Mouse (Mus musculus): Measurements from ENCODE around the gene Btbd9. TPM values are rescaled to one million over a fixed set of nuclear protein-coding genes. Genes with fewer than 3 reads are reported as not detected.

Gene Btbd9
- polyA plus RNA-seq, 1 experiment from 2014 or later = 139 TPM

- H3K27ac ChIP-seq (replicated peaks) = no peak overlapping the region
- H3K27me3 ChIP-seq = no peaks in the 10 kb centered on the region
- peaks cover 9% of the 10 kb centered on the region; the same call in 1 of the 2 replicates for H3K4me1 ChIP-seq (replicated peaks)
- WGBS = 89% methylated on average over 5 of the region's 5 CpGs
- H3K4me3 ChIP-seq = no peak overlapping the region
- H3K9ac ChIP-seq = no peak overlapping the region
- no peak for ATAC-seq (ENCODE audit: low FRiP score, low read depth)
- H3K4me2 ChIP-seq = no peak overlapping the region
- peaks cover 7% of the 10 kb centered on the region; the same call in 1 of the 2 replicates for H3K36me3 ChIP-seq
- H3K9me3 ChIP-seq = no peaks in the 10 kb centered on the region
Observed at GRCm38 (mm10) chr17:30213371-30213770, 362.9 kb downstream of the Btbd9 start.

DNA sequence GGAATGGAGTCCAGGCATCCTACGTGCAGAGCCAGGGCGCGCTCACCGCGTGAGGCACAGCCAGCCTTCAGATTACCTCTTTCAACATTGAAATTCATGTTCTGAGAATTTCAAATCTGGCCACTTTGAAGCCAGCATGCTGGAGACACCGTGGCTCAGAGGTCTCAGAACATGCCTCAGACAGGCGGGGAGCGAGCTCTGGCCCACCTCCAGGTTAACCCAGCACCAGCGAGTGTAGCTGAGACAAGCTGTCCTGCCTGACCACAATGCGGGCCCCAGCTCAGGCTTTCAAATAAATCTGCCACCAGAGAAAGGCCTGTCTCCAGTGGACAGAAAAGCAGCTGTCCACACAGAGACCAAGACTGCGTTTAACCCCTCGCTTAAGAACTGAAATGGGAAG is 363.6 kb downstream of the Btbd9 start:
- 66% methylated on average over 12 of the region's 12 CpGs for WGBS

GRCm38 (mm10) chr17:30210936-30211335 is 365.4 kb downstream of the Btbd9 start:
- no peak overlapping the region for H3K9ac ChIP-seq
- H3K36me3 ChIP-seq = peaks cover 7% of the 10 kb centered on the region; the same call in 1 of the 2 replicates
- WGBS = 85% methylated on average over 6 of the region's 6 CpGs
- no peak overlapping the region for H3K27ac ChIP-seq (replicated peaks)
- H3K27me3 ChIP-seq = no peaks in the 10 kb centered on the region
- no peak overlapping the region for H3K4me3 ChIP-seq
- H3K9me3 ChIP-seq = no peaks in the 10 kb centered on the region
- no peak for ATAC-seq (ENCODE audit: low FRiP score, low read depth)
- H3K4me1 ChIP-seq (replicated peaks) = peaks cover 23% of the 10 kb centered on the region
- no peak overlapping the region for H3K4me2 ChIP-seq

More for the DNA sequence above, 363.6 kb downstream of the Btbd9 start:
- Histone ChIP-seq H3K4me2 (no peak overlapping the region), H3K9ac (no peak overlapping the region), H3K9me3 (no peaks in the 10 kb centered on the region), H3K27me3 (no peaks in the 10 kb centered on the region), H3K36me3 (peaks cover 7% of the 10 kb centered on the region; the same call in 1 of the 2 replicates), H3K4me3 (no peak overlapping the region), H3K4me1 (replicated peaks) (peaks cover 9% of the 10 kb centered on the region), H3K27ac (replicated peaks) (peak overlapping the region; percentile 32; the same call in 1 of the 2 replicates)
- no peak for ATAC-seq (ENCODE audit: low FRiP score, low read depth)

DNA sequence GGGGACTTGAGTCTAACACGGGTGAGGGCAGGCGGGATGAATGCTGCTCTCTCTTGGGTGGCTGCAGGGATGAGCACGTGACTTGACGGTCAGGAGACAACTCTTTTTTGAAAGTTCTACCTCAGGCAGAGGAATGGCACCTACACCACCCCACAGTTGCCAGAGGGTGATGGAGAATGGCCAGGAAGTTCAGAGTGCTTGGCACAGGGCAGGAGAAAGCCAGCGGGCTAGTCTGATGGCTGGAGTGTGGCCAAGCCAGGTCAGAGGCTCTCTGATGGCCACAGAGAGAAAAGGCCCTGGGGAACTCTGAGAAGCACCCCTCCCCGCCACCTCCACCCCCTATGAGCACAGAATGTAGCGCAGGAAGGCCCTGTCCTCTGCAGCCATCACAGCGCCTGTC is 366.0 kb downstream of the Btbd9 start:
- peaks cover 7% of the 10 kb centered on the region; the same call in 1 of the 2 replicates for H3K36me3 ChIP-seq
- H3K9ac ChIP-seq = no peak overlapping the region
- H3K4me2 ChIP-seq = no peak overlapping the region
- no peak for ATAC-seq (ENCODE audit: low FRiP score, low read depth)
- no peak overlapping the region for H3K27ac ChIP-seq (replicated peaks)
- 92% methylated on average over 8 of the region's 8 CpGs for WGBS
- H3K9me3 ChIP-seq = no peaks in the 10 kb centered on the region
- H3K4me3 ChIP-seq = no peak overlapping the region
- peaks cover 24% of the 10 kb centered on the region for H3K4me1 ChIP-seq (replicated peaks)
- H3K27me3 ChIP-seq = no peaks in the 10 kb centered on the region

DNA sequence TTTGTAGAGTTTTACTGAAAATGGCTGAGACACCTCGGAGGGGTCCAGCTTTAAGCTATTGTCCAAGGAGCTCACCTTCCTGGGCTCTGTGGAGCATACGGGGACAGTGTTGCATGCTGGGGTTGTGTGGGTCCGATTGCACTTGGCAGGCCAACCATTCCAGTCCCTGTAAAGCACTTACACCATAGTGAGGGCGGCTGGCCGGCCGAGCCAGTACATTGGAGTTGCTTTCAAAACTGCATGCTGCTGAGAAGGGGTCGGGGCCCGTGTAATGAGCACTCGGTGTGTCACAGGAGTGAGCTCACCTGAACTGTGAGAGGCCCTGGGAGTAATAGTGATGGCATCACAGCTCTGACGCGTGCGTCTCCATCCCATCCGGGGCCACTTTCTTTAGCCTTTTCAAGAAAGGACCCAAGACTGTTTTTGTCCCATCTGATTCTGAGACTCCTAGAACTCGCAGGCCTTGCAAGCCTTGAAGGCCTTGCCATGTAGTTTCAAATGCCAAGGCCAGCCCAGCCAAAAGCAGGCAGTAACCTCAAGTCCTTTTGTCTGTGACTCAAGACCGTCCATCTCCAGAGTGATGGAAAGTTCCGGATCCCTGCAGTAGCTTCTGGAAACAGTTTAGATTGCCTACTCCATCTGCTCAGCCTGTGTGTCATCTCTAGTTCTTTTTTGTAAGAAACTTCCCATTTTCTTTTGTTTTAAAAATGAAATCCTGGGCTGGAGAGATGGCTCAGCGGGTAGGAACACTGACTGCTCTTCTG is 371.0 kb downstream of the Btbd9 start:
- Histone ChIP-seq H3K27ac (replicated peaks) (no peak overlapping the region), H3K4me2 (no peak overlapping the region), H3K27me3 (no peaks in the 10 kb centered on the region), H3K9ac (no peak overlapping the region), H3K36me3 (peaks cover 7% of the 10 kb centered on the region; the same call in 1 of the 2 replicates), H3K4me3 (no peak overlapping the region), H3K9me3 (no peaks in the 10 kb centered on the region), H3K4me1 (replicated peaks) (peaks cover 59% of the 10 kb centered on the region)
- ATAC-seq (ENCODE audit: low FRiP score, low read depth) = no peak
- 90% methylated on average over 17 of the region's 17 CpGs for WGBS

- H3K27me3 ChIP-seq = no peaks in the 10 kb centered on the region
- no peak overlapping the region for H3K4me3 ChIP-seq
- ATAC-seq (ENCODE audit: low FRiP score, low read depth) = no peak
- no peak overlapping the region for H3K4me2 ChIP-seq
- H3K27ac ChIP-seq (replicated peaks) = no peak overlapping the region
- H3K4me1 ChIP-seq (replicated peaks) = peaks cover 90% of the 10 kb centered on the region
- WGBS = 72% methylated on average over 4 of the region's 4 CpGs
- no peak overlapping the region for H3K9ac ChIP-seq
- H3K36me3 ChIP-seq = no peaks in the 10 kb centered on the region
- no peaks in the 10 kb centered on the region for H3K9me3 ChIP-seq
Observed at GRCm38 (mm10) chr17:30200283-30200682, 376.0 kb downstream of the Btbd9 start.

- no peak for ATAC-seq (ENCODE audit: low FRiP score, low read depth)
- Histone ChIP-seq H3K4me1 (replicated peaks) (peaks cover 92% of the 10 kb centered on the region), H3K27ac (replicated peaks) (no peak overlapping the region), H3K4me3 (no peak overlapping the region), H3K27me3 (no peaks in the 10 kb centered on the region), H3K36me3 (no peaks in the 10 kb centered on the region), H3K4me2 (no peak overlapping the region), H3K9me3 (no peaks in the 10 kb centered on the region), H3K9ac (no peak overlapping the region)
- WGBS = 65% methylated on average over 13 of the region's 13 CpGs
Observed at GRCm38 (mm10) chr17:30199374-30200247, 376.7 kb downstream of the Btbd9 start.

DNA sequence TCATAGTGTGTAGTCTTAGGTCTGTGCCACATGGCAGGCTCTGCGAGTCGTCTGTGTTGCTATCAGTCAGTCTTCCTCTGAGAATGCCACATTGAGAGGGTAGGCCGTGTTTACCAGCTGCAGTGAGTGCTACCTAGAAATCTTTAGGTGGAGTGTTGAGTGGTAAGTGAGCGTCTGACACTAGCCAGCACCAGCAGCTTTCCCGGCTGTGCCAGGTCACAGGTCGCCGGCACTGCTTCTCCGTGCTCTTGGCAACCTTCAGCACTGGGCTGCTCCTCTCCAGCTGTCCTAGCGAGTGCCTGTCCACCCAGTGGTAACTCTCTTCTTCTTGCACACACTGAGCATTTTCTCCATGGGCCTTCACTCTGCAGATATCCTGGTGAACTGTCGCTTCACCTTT is 377.9 kb downstream of the Btbd9 start:
- Histone ChIP-seq H3K9ac (no peak overlapping the region), H3K4me3 (no peak overlapping the region), H3K27ac (replicated peaks) (no peak overlapping the region), H3K27me3 (no peaks in the 10 kb centered on the region), H3K4me2 (no peak overlapping the region), H3K36me3 (no peaks in the 10 kb centered on the region), H3K9me3 (no peaks in the 10 kb centered on the region), H3K4me1 (replicated peaks) (peaks cover 89% of the 10 kb centered on the region)
- 67% methylated on average over 10 of the region's 10 CpGs for WGBS
- ATAC-seq (ENCODE audit: low FRiP score, low read depth) = no peak

GRCm38 (mm10) chr17:30197280-30198030 is 378.8 kb downstream of the Btbd9 start:
- Histone ChIP-seq H3K4me2 (no peak overlapping the region), H3K9me3 (no peaks in the 10 kb centered on the region), H3K4me3 (no peak overlapping the region), H3K9ac (no peak overlapping the region), H3K36me3 (no peaks in the 10 kb centered on the region), H3K4me1 (replicated peaks) (peaks cover 89% of the 10 kb centered on the region), H3K27ac (replicated peaks) (no peak overlapping the region), H3K27me3 (no peaks in the 10 kb centered on the region)
- WGBS = 72% methylated on average over 12 of the region's 12 CpGs
- no peak for ATAC-seq (ENCODE audit: low FRiP score, low read depth)

DNA sequence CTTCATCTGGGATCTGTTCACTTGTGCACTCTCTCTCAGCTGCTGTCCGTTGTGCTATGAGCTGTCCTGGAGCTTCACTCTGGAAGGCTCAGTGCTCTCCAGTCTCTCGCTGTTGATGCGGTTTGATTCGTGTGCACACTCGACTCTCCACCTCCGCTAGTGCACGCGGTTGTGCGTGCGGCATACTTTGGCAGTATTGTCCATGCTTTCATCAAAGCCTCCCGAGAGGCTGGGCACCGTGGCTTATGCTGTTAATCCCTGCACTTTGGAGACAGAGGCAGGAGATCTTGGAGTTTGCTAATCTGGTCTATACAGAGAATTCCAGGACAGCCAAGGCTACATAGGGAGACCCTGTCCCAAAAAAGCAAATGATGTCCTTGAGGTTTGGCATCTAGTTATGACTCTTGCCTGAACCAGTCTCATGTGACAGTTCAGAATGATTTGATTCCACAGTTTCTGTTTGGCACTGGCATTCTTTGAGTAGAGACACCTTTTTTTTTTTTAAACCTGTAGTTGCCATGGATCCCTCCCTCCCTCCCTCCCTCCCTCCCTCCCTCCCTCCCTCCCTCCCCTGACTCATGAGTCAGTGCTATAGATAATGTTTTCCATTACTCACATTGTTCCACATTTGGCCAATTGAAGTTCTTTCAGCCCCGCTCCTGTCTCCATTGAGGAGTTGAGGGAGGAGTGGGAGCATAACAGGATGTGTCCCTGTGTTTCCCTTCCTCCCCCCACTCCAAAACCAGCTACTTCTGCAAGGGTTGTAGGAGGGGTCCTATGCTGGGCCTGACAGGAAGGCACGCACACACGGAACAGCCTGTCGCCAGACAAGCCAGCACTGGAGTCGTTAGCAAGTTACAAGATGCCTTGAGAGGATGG is 379.6 kb downstream of the Btbd9 start:
- Histone ChIP-seq H3K27me3 (no peaks in the 10 kb centered on the region), H3K36me3 (no peaks in the 10 kb centered on the region), H3K27ac (replicated peaks) (no peak overlapping the region), H3K4me3 (no peak overlapping the region), H3K4me1 (replicated peaks) (peaks cover 92% of the 10 kb centered on the region), H3K4me2 (no peak overlapping the region), H3K9ac (no peak overlapping the region), H3K9me3 (no peaks in the 10 kb centered on the region)
- no peak for ATAC-seq (ENCODE audit: low FRiP score, low read depth)
- WGBS = 58% methylated on average over 17 of the region's 17 CpGs

DNA sequence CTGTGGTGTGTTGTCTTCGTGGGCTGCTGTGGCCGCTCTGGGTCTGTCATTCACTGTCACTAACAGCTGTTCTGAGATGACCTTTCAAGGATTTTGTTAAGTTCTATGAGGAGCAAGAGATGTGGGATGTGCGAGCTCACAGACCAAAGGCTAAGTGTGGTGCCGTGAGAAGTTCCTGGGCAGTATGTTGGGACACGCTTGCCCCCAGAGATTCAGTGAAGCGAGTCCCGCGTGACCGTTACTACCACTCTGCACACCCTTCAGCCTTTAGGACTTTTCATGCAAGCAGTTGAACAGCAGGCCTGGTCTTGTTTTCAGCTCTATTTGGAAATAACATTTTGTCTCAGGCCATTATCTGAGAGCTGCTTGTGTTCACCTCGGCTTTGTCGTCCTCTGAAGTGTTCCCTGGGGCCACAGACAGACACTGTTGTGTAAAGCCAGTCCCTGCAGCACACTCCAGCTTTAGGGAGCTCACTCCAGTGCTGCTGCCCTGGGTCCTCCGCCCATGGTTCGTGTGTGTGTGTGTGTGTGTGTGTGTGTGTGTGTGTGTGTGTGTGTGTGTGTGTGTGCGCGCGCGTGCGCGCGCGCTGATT is 380.6 kb downstream of the Btbd9 start:
- H3K27ac ChIP-seq (replicated peaks) = peak overlapping the region; percentile 60; the same call in 1 of the 2 replicates
- 81% methylated on average over 21 of the region's 21 CpGs for WGBS
- H3K4me1 ChIP-seq (replicated peaks) = peaks cover 92% of the 10 kb centered on the region
- no peak overlapping the region for H3K4me2 ChIP-seq
- no peak overlapping the region for H3K9ac ChIP-seq
- no peak for ATAC-seq (ENCODE audit: low FRiP score, low read depth)
- H3K4me3 ChIP-seq = no peak overlapping the region
- H3K27me3 ChIP-seq = no peaks in the 10 kb centered on the region
- no peaks in the 10 kb centered on the region for H3K36me3 ChIP-seq
- H3K9me3 ChIP-seq = no peaks in the 10 kb centered on the region

Measured in hindbrain, embryonic 15.5 days (tissue).